Mouse (Mus musculus) liver (tissue): ENCODE data around the gene Agps.
"Not testable (repeated sequence)": the region's sequence is repeated elsewhere in the genome, so short reads cannot be mapped to it uniquely, and the experiment has no call there.

Experiments used
- DNase-seq: peaks from one replicate; pipeline ENCODE4 v3.0.0-alpha.2; 2020; ENCODE audit warnings: mixed read lengths

The Agps gene

DNA sequence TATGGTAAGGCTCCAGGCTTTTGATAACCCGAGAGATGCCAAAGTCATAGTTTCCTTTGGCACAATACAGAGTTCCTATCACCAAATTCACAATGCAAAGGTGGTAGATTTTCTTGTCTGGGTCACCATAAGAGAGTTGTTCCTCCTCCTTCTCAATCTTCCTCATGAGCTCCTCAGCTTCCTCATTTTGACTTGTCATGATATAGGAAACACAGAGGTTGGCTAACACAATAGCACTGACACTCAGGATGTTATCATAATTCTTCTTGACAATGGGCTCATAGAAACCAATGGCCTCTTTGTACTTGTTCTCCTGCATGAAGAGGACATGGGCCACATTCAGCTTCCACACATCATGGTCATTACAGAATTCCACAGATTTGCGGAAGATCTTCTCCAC lies 104.7 kb downstream of the Agps start:
- not testable (repeated sequence) for DNase-seq

GRCm38 (mm10) chr2:75937520-75938116 lies 105.6 kb downstream of the Agps start:
- not testable (repeated sequence) for DNase-seq

DNA sequence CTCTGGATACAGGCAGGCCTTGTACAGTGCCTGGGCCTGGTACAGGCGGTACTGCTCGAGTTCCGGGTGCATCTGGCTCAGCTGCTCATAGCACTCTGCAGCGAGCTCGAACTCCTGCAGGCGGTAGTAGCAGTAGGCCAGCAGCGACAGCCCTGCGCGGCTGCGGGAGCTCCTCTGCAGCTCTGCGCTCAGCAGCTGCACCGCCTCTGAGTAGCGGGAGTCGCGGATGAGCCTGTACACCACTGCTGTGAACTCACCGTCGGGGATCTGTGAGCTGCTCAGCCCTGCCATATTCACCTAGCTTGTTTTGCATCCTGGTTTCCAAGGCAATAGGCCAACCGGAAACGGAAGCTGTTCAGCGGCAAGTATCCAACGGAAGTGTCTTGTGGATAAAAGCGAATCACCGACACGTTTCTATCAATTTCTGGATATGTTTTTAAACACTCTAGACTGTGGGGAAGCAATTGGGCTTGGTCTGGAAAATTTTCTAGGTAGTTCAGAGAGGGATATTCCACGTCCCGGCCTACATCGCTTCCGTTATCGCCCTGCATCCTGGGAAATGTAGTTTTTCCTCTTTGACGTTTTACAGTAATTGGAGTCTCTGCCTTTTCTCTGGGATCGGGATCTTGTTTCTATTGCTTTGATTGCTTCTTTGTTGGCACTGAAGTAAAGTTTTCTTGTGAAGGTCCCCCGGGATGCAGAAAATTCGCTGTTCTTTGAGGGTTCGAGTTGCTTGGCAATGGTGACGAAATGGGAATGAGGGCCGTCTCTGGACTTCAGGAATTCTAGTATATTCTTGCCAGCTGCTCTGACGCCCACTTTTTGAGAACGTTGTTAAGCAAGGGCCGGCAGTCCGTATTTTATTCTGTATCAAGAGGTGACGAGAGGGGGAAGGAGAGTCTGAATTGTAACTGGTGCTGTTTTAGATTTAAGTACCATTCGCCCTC lies 106.4 kb downstream of the Agps start, which contains the start of gene Ttc30b:
Gene Ttc30b (minus strand): TSS at position 469 of the 947 bp plus-strand sequence.
- peak; percentile 47 for DNase-seq

DNA sequence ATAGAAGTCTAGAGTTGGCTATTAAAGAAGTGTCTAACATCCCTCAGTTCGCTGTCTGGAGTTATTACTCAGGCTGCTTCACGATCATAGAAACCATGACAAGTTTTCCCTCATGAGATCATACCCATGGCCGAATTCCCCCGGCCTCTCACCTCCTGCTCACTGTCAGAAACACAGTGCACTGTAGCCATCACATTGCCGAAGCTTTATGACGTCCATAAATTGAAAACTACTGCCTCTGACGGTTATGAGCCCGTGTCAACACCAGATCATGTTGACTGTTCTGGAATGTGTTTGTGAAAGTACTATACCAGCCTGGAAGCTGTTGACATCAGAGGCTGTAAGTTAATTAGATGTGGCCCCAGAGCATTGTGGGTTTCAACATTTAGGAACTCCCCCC lies 118.7 kb downstream of the Agps start:
- no peak for DNase-seq

DNA sequence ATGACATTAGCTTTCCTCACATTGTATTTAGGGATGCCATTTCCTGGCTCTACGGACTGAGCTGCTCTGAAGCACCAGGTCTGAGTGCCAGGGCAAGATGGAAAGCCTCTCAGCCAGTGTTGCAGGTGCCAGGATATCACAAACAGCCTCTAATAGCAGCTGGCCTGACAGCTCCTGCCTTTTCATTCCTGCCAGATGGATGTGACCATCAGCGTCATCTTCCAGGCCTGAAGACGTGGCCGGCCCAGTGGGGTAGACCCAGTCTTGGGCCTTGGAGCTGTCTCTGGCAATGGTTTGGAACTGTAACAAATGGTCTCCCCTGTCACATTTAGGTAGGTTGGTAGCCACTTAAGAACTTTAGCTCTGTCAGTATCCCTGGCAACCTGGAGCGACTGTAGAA lies 121.3 kb downstream of the Agps start:
- no peak for DNase-seq

GRCm38 (mm10) chr2:75955709-75956108 lies 123.7 kb downstream of the Agps start:
- no peak for DNase-seq

DNA sequence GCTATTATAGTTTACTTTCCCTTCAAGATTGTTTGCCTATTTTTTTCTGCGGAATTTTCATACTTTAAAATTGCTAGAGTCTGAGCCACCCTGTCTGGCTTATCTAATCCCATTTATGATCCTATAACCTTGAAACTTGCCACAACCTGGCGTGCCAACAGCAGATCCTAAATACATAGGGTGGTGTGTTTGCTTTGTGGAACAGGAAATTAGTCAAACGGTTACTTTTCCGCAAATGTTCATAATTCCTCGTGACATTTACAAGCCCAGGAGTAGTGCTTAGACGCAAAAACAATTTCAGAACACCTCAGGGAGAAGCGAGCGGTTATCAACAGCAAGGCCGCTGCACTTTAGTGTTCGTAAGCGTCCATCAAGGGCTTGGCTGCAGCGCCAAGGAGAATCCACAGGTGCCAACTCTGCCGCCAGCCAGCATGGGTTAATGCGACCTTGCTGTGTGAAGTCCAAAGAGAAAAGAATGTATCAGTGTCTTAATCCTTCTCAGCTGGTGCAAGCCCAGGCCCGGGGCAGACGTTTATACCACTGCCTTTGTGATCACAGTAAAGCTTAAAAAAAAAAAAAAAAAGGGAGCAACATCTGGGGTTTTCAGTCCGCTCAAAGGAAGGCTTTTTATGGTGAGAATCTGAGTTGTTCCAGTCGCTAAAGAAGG lies 127.3 kb downstream of the Agps start:
- DNase-seq = no peak

DNA sequence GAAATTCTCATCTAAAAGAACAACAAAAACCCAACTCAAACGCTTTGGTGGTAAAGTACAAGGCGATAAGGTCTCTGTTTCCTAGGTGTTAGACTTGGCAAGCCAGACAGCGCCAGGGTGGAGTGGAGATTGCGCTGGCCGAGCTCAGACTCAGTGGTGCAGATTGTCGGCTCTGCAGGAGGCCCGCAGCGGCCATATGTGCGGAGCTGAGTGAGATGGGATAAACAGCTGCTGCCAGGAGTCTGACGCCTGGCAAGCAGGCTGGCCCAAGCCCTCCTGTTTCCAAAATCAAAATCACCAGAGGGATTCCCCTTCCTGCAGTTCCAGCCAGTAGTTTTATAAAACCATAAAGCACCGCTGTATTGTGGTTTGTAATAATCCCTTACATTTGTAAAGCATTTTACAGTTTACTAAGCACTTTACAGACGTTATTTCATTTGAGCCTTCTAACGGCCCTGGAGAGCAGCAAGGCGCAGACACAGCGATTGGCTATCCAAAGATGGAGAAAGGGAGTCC lies 127.9 kb downstream of the Agps start:
- peak; percentile 6 for DNase-seq

- no peak for DNase-seq
Measured at GRCm38 (mm10) chr2:75960366-75961330, 128.7 kb downstream of the Agps start.

GRCm38 (mm10) chr2:75963211-75963840 lies 131.3 kb downstream of the Agps start:
- no peak for DNase-seq

- DNase-seq = no peak
Measured at GRCm38 (mm10) chr2:75964051-75964450, 132.1 kb downstream of the Agps start.

GRCm38 (mm10) chr2:75964512-75964911 lies 132.5 kb downstream of the Agps start:
- DNase-seq = peak; percentile 62

GRCm38 (mm10) chr2:75964972-75965371 lies 133.0 kb downstream of the Agps start:
- DNase-seq = peak; percentile 24

DNA sequence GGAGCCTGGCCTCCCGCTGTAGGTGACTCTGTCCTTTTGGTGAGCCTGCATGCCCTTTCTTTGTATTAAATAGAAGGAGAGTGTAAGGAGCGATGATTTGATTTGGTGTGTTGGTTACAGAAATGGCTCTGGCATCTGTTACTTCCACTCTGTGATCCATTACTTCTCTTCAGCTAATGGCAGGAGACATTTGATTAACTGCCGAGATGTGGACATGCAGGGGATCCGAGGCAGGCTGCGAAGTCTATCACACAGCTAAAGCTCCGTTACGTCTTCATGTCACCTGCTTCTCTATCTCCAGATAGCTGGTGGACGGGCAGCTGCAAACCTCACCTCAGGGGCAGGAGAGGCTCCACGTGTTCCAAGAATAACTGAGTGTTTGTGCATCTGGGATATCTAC lies 142.2 kb downstream of the Agps start:
- no peak for DNase-seq

- not testable (repeated sequence) for DNase-seq
Measured at GRCm38 (mm10) chr2:75976070-75976469, 144.1 kb downstream of the Agps start.

- peak; percentile 16 for DNase-seq
Measured at GRCm38 (mm10) chr2:75977752-75978368, 145.9 kb downstream of the Agps start, which contains the start of gene Ttc30a2. Ttc30a2 (minus strand) TSS chr2:75978170.
